Mouse (Mus musculus) ES-Bruce4 (cell line): ENCODE data around the gene Dhx33.

Experiments
- CTCF ChIP-seq: IDR thresholded peaks from one replicate; pipeline ENCODE4 v1.8.1; 2011; ENCODE audit warnings: low read depth, low read length
- EP300 ChIP-seq: IDR thresholded peaks from 2 replicates; pipeline ENCODE4 v1.6.1; 2011; ENCODE audit warnings: low read depth, low read length; ENCODE audit not compliant: insufficient read depth
- POLR2A ChIP-seq: IDR thresholded peaks from one replicate; pipeline ENCODE4 v1.8.1; 2011; ENCODE audit warnings: low read length; ENCODE audit not compliant: insufficient read depth

GRCm38 (mm10) chr11:71001167-71001566, 3.1 kb downstream of the Dhx33 start:
- no peak for TF ChIP-seq CTCF
- no peak for TF ChIP-seq EP300
- no peak for TF ChIP-seq POLR2A
